Mouse (Mus musculus): ENCODE results near the gene Zfyve28. TPM values are rescaled to one million over a fixed set of nuclear protein-coding genes. Genes with fewer than 3 reads are reported as not detected.
A peak's percentile ranks its signal among the peaks of the same experiment; 100 is the strongest.

The Zfyve28 gene
- polyA plus RNA-seq (2012): not detected in 2 replicates

- no peak for TF ChIP-seq GATA1 (IDR thresholded peaks at IDR 0.05; ENCODE audit: low read length)
- no peak for TF ChIP-seq TAL1 (IDR thresholded peaks at IDR 0.05; ENCODE audit: low read length)
- H3K9me3 ChIP-seq (ENCODE audit: control insufficient read depth, low read length): peaks cover 3% of the 10 kb centered on the region; the same call in 1 of the 2 replicates
- H3K36me3 ChIP-seq (ENCODE audit: control insufficient read depth): no peaks in the 10 kb centered on the region
- H3K27me3 ChIP-seq (ENCODE audit: control insufficient read depth): peaks cover 82% of the 10 kb centered on the region
- H3K4me3 ChIP-seq (replicated peaks): peak within 1 kb of the TSS; percentile 45
- H3K4me1 ChIP-seq (ENCODE audit: control insufficient read depth): peaks cover 4% of the 10 kb centered on the region
These were observed at the start of gene Zfyve28, which contains the start of gene Cfap99 for GRCm38 (mm10) chr5:34288154-34288716. Zfyve28 (minus strand) TSS chr5:34288449. Cfap99 (plus strand) TSS chr5:34288600.

- no peak for TF ChIP-seq GATA1 (IDR thresholded peaks at IDR 0.05; ENCODE audit: low read length)
- TF ChIP-seq TAL1 (IDR thresholded peaks at IDR 0.05; ENCODE audit: low read length): no peak
- Histone ChIP-seq H3K36me3 (ENCODE audit: control insufficient read depth) (peaks cover 38% of the 10 kb centered on the region), H3K4me1 (ENCODE audit: control insufficient read depth) (peaks cover 39% of the 10 kb centered on the region), H3K4me3 (replicated peaks) (peak overlapping the region; percentile 73), H3K27me3 (ENCODE audit: control insufficient read depth) (no peaks in the 10 kb centered on the region), H3K9me3 (ENCODE audit: control insufficient read depth, low read length) (no peaks in the 10 kb centered on the region)
These were observed 48.7 kb upstream of the Zfyve28 start for GRCm38 (mm10) chr5:34336775-34337450.

- no peak for TF ChIP-seq GATA1 (IDR thresholded peaks at IDR 0.05; ENCODE audit: low read length)
- no peak for TF ChIP-seq TAL1 (IDR thresholded peaks at IDR 0.05; ENCODE audit: low read length)
- Histone ChIP-seq H3K4me1 (ENCODE audit: control insufficient read depth) (peaks cover 39% of the 10 kb centered on the region), H3K9me3 (ENCODE audit: control insufficient read depth, low read length) (no peaks in the 10 kb centered on the region), H3K4me3 (replicated peaks) (peak within 1 kb of the TSS; percentile 73), H3K27me3 (ENCODE audit: control insufficient read depth) (no peaks in the 10 kb centered on the region), H3K36me3 (ENCODE audit: control insufficient read depth) (peaks cover 32% of the 10 kb centered on the region)
These were observed 48.0 kb upstream of the Zfyve28 start, which contains the start of gene Rnf4 for GRCm38 (mm10) chr5:34336097-34336774. Rnf4 (plus strand) TSS chr5:34336289.

- H3K4me3 ChIP-seq (replicated peaks): peak overlapping the region; percentile 73
- TF ChIP-seq GATA1 (IDR thresholded peaks at IDR 0.05; ENCODE audit: low read length) (no peak), TAL1 (IDR thresholded peaks at IDR 0.05; ENCODE audit: low read length) (no peak)
- H3K4me1 ChIP-seq (ENCODE audit: control insufficient read depth): peaks cover 37% of the 10 kb centered on the region
These were observed 47.4 kb upstream of the Zfyve28 start for GRCm38 (mm10) chr5:34335539-34336096.

GRCm38 (mm10) chr5:34334081-34334480, 45.8 kb upstream of the Zfyve28 start:
- Histone ChIP-seq H3K4me3 (replicated peaks) (no peak overlapping the region), H3K4me1 (ENCODE audit: control insufficient read depth) (peaks cover 28% of the 10 kb centered on the region), H3K27me3 (ENCODE audit: control insufficient read depth) (no peaks in the 10 kb centered on the region), H3K9me3 (ENCODE audit: control insufficient read depth, low read length) (peaks cover 7% of the 10 kb centered on the region), H3K36me3 (ENCODE audit: control insufficient read depth) (peaks cover 10% of the 10 kb centered on the region)
- TF ChIP-seq TAL1 (IDR thresholded peaks at IDR 0.05; ENCODE audit: low read length): no peak
- TF ChIP-seq GATA1 (IDR thresholded peaks at IDR 0.05; ENCODE audit: low read length): no peak

More at GRCm38 (mm10) chr5:34335539-34336096, 47.4 kb upstream of the Zfyve28 start:
- no peaks in the 10 kb centered on the region for H3K27me3 ChIP-seq (ENCODE audit: control insufficient read depth)
- H3K9me3 ChIP-seq (ENCODE audit: control insufficient read depth, low read length): peaks cover under 1% of the 10 kb centered on the region; the same call in 1 of the 2 replicates
- peaks cover 25% of the 10 kb centered on the region for H3K36me3 ChIP-seq (ENCODE audit: control insufficient read depth)

- TF ChIP-seq GATA1 (IDR thresholded peaks at IDR 0.05; ENCODE audit: low read length): no peak
- no peak for TF ChIP-seq TAL1 (IDR thresholded peaks at IDR 0.05; ENCODE audit: low read length)
- peaks cover 19% of the 10 kb centered on the region for H3K27me3 ChIP-seq (ENCODE audit: control insufficient read depth)
- peaks cover 9% of the 10 kb centered on the region for H3K4me1 ChIP-seq (ENCODE audit: control insufficient read depth)
These were observed 41.9 kb upstream of the Zfyve28 start for GRCm38 (mm10) chr5:34330136-34330535.

GRCm38 (mm10) chr5:34326875-34327576, 38.8 kb upstream of the Zfyve28 start:
- Histone ChIP-seq H3K4me1 (ENCODE audit: control insufficient read depth) (peaks cover 5% of the 10 kb centered on the region), H3K27me3 (ENCODE audit: control insufficient read depth) (peaks cover 22% of the 10 kb centered on the region), H3K9me3 (ENCODE audit: control insufficient read depth, low read length) (peaks cover 7% of the 10 kb centered on the region), H3K36me3 (ENCODE audit: control insufficient read depth) (no peaks in the 10 kb centered on the region; the same call in 1 of the 2 replicates), H3K4me3 (replicated peaks) (peak overlapping the region; percentile 36)
- TF ChIP-seq TAL1 (IDR thresholded peaks at IDR 0.05; ENCODE audit: low read length) (no peak), GATA1 (IDR thresholded peaks at IDR 0.05; ENCODE audit: low read length) (no peak)

More at GRCm38 (mm10) chr5:34330136-34330535, 41.9 kb upstream of the Zfyve28 start:
- H3K4me3 ChIP-seq (replicated peaks): no peak overlapping the region
- H3K36me3 ChIP-seq (ENCODE audit: control insufficient read depth): no peaks in the 10 kb centered on the region; the same call in 1 of the 2 replicates
- peaks cover 7% of the 10 kb centered on the region for H3K9me3 ChIP-seq (ENCODE audit: control insufficient read depth, low read length)

GRCm38 (mm10) chr5:34326249-34326691, 38.0 kb upstream of the Zfyve28 start:
- peaks cover 7% of the 10 kb centered on the region for H3K9me3 ChIP-seq (ENCODE audit: control insufficient read depth, low read length)
- no peaks in the 10 kb centered on the region; the same call in 1 of the 2 replicates for H3K36me3 ChIP-seq (ENCODE audit: control insufficient read depth)
- H3K27me3 ChIP-seq (ENCODE audit: control insufficient read depth): peaks cover 22% of the 10 kb centered on the region
- TF ChIP-seq GATA1 (IDR thresholded peaks at IDR 0.05; ENCODE audit: low read length) (no peak), TAL1 (IDR thresholded peaks at IDR 0.05; ENCODE audit: low read length) (no peak)
- no peak overlapping the region for H3K4me3 ChIP-seq (replicated peaks)
- H3K4me1 ChIP-seq (ENCODE audit: control insufficient read depth): peaks cover 5% of the 10 kb centered on the region
